Mouse (Mus musculus): ENCODE data around the gene Fars2. TPM values are rescaled to one million over a fixed set of nuclear protein-coding genes. Genes with fewer than 3 reads are reported as not detected.

Fars2 gene
- total and polyA plus RNA-seq, 2 experiments from 2014 or later, result 30.3 to 30.6 TPM

DNA sequence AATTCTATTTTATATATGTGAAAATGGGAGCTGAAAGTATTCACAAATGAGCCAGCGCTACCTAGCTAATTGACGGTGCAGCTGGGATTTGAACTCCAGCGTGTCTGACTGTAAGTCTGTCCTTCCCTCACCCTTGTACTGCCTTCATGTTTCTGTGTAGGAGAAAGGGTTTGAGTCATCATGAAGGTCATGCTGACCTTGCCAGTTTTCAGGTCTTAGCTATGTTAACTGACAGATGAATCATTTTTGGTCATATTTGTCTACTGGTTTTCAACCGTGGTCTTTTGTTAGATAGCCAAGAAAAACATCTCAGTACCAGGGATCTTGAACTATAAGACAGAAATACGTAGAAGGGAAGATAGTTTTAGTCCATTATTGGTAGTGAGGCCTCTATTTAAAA lies 14.2 kb downstream of the Fars2 start:
- ATAC-seq (ENCODE audit: low FRiP score) (no peak), DNase-seq (ENCODE audit: low spot score) (no peak)
- WGBS, result 94% methylated on average over 5 of the region's 5 CpGs
- Histone ChIP-seq H3K27ac (ENCODE audit: low read depth, low read length) (no peak overlapping the region), H3K4me2 (ENCODE audit: low read depth, low read length, poor library complexity, severe bottlenecking) (no peak overlapping the region), H3K9me3 (ENCODE audit: low read length) (no peaks in the 10 kb centered on the region), H3K36me3 (ENCODE audit: insufficient read depth, low read length) (no peaks in the 10 kb centered on the region), H3K4me3 (ENCODE audit: low read depth, low read length) (no peak overlapping the region), H3K4me1 (ENCODE audit: insufficient read depth, low read length) (no peaks in the 10 kb centered on the region), H3K9ac (replicated peaks; ENCODE audit: low read length, poor library complexity, severe bottlenecking) (no peak overlapping the region), H3K27me3 (ENCODE audit: insufficient read depth, low read length) (no peaks in the 10 kb centered on the region)
- no peak for TF ChIP-seq CTCF (IDR thresholded peaks at IDR 0.05)

DNA sequence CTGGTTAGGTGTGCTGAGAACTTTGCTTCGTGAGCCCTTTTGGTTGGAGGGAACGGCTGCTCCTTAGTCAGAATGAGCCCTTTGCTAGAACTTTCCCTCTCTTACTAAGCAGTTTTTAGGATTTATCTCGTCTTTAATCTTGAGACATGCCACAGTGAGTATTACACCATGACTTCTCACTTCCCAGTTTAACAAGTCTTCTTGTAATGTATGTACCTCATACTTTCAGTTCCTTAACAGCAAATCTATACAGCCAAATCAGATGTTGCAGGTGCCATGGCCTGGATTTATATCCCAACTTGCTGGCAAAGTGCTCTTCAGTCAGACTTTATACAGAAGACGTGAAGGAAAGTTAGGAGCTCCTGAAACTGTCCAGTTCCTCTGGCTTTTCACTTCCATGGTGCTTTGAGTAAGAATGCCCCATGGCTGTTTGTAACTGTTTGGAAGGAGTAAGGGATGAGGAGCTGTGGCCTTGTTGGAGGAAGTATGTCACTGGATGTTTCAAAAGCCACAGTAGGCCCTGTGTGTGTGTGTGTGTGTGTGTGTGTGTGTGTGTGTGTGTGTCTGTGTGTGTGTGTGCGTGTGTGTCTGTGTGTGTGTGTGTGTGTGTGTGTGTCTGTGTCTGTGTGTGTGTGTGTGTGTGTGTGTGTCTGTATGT lies 14.9 kb downstream of the Fars2 start:
- Histone ChIP-seq H3K36me3 (ENCODE audit: insufficient read depth, low read length) (no peaks in the 10 kb centered on the region), H3K4me1 (ENCODE audit: insufficient read depth, low read length) (no peaks in the 10 kb centered on the region), H3K27me3 (ENCODE audit: insufficient read depth, low read length) (no peaks in the 10 kb centered on the region), H3K4me3 (ENCODE audit: low read depth, low read length) (no peak overlapping the region), H3K9ac (replicated peaks; ENCODE audit: low read length, poor library complexity, severe bottlenecking) (no peak overlapping the region), H3K4me2 (ENCODE audit: low read depth, low read length, poor library complexity, severe bottlenecking) (no peak overlapping the region), H3K9me3 (ENCODE audit: low read length) (no peaks in the 10 kb centered on the region), H3K27ac (ENCODE audit: low read depth, low read length) (no peak overlapping the region)
- DNase-seq (ENCODE audit: low spot score) (no peak), ATAC-seq (ENCODE audit: low FRiP score) (no peak)
- 85% methylated on average over 5 of the region's 5 CpGs for WGBS
- TF ChIP-seq CTCF (IDR thresholded peaks at IDR 0.05), result no peak

DNA sequence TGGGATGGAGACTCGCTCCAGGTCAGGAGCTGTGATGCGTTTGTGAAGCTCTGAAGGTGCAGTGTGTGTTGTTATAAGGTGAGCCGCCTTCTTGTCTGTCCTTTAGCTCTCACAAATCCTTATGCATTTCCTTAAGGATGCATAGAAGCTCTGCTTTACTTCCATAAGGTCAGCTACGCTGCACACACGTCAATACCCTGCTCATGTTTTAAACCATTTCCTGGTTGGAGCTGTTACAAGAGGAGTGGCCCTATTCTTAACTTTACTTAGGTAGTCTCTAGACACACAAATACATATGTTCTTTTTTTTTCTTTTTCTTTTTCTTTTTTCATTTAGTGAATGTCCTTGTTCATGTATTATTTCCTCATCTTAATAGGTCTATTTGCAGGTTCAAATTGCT lies 22.5 kb downstream of the Fars2 start:
- DNase-seq (ENCODE audit: low spot score) (no peak), ATAC-seq (ENCODE audit: low FRiP score) (no peak)
- Histone ChIP-seq H3K4me2 (ENCODE audit: low read depth, low read length, poor library complexity, severe bottlenecking) (no peak overlapping the region), H3K4me3 (ENCODE audit: low read depth, low read length) (no peak overlapping the region), H3K9ac (replicated peaks; ENCODE audit: low read length, poor library complexity, severe bottlenecking) (no peak overlapping the region), H3K9me3 (ENCODE audit: low read length) (no peaks in the 10 kb centered on the region), H3K27ac (ENCODE audit: low read depth, low read length) (no peak overlapping the region), H3K4me1 (ENCODE audit: insufficient read depth, low read length) (no peaks in the 10 kb centered on the region), H3K27me3 (ENCODE audit: insufficient read depth, low read length) (no peaks in the 10 kb centered on the region), H3K36me3 (ENCODE audit: insufficient read depth, low read length) (no peaks in the 10 kb centered on the region)
- 86% methylated on average over 5 of the region's 5 CpGs for WGBS
- TF ChIP-seq CTCF (IDR thresholded peaks at IDR 0.05), result no peak

DNA sequence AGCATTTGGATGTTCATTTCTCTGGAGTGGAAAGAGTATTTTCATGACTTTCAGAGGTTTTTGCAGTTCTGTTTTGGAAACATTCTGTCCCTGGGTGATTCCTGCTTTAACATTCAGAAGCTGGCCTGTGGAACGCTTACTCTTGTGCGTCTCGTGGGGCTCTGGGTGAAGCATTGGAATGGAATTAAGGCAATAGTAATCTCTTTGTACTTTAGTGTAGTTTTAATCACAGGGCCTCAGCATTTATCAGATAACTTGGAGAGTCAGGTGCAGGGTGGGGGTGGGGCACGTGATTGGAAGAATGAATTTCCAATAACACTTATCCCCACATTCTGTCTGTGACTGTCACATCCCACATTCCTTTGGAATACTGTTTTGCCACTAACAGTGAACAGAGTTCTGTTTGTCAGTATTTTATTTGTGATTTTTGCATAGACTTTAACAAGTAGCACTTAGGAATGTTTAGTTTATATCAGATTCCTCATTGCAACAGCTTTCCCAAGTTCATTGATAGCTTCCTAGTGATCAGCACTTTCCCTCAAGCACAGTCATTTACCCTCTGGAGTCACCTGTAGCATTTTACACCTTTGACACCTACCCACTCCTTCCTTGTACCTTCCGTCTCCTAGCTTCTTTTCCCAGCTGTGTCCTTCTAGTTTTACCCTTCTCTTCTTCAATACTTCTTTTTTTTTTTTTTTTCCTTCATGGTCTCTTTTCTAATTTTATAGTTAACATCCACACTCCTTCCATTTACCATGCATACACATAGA lies 23.2 kb downstream of the Fars2 start:
- H3K4me2 ChIP-seq (ENCODE audit: low read depth, low read length, poor library complexity, severe bottlenecking), result no peak overlapping the region
- no peaks in the 10 kb centered on the region for H3K27me3 ChIP-seq (ENCODE audit: insufficient read depth, low read length)
- DNase-seq (ENCODE audit: low spot score) (no peak), ATAC-seq (ENCODE audit: low FRiP score) (no peak)
- no peak overlapping the region for H3K27ac ChIP-seq (ENCODE audit: low read depth, low read length)
- no peaks in the 10 kb centered on the region for H3K9me3 ChIP-seq (ENCODE audit: low read length)
- no peak for TF ChIP-seq CTCF (IDR thresholded peaks at IDR 0.05)
- no peaks in the 10 kb centered on the region for H3K36me3 ChIP-seq (ENCODE audit: insufficient read depth, low read length)
- 67% methylated on average over 5 of the region's 5 CpGs for WGBS
- H3K4me3 ChIP-seq (ENCODE audit: low read depth, low read length), result no peak overlapping the region
- no peaks in the 10 kb centered on the region for H3K4me1 ChIP-seq (ENCODE audit: insufficient read depth, low read length)
- no peak overlapping the region for H3K9ac ChIP-seq (replicated peaks; ENCODE audit: low read length, poor library complexity, severe bottlenecking)

DNA sequence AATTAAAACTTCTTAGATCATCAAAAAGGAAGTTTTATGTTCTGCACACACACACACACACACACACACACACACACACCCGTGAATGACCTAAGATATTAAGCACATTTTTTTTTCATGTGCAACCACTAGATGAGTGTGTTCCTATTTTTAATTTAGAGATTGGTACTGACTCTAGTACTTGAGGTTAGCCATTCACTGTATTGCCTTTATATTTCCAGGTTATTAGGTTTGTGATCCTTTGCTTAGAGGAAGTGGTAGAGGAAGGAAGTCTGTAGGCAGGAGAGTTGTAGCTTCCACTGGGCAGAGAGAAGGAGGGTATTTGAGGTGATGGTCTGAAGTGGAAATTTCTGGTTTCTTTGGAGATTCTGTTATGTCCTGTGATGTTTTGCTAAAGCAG lies 28.4 kb downstream of the Fars2 start:
- peaks cover 2% of the 10 kb centered on the region; the same call in 1 of the 2 replicates for H3K4me1 ChIP-seq (ENCODE audit: insufficient read depth, low read length)
- no peaks in the 10 kb centered on the region for H3K27me3 ChIP-seq (ENCODE audit: insufficient read depth, low read length)
- no peak overlapping the region for H3K4me3 ChIP-seq (ENCODE audit: low read depth, low read length)
- no peak overlapping the region for H3K9ac ChIP-seq (replicated peaks; ENCODE audit: low read length, poor library complexity, severe bottlenecking)
- H3K9me3 ChIP-seq (ENCODE audit: low read length), result no peaks in the 10 kb centered on the region
- DNase-seq (ENCODE audit: low spot score), result no peak
- no peak overlapping the region for H3K4me2 ChIP-seq (ENCODE audit: low read depth, low read length, poor library complexity, severe bottlenecking)
- H3K36me3 ChIP-seq (ENCODE audit: insufficient read depth, low read length), result no peaks in the 10 kb centered on the region
- no peak overlapping the region for H3K27ac ChIP-seq (ENCODE audit: low read depth, low read length)
- 82% methylated on average over 1 of the region's 1 CpGs for WGBS
- TF ChIP-seq CTCF (IDR thresholded peaks at IDR 0.05), result no peak
- no peak for ATAC-seq (ENCODE audit: low FRiP score)

Measured in midbrain, postnatal 0 days (tissue).